Mouse (Mus musculus): Measurements from ENCODE around the gene Hnrnpc. TPM values are rescaled to one million over a fixed set of nuclear protein-coding genes. Genes with fewer than 3 reads are reported as not detected.
"Not testable (repeated sequence)": the region's sequence is repeated elsewhere in the genome, so short reads cannot be mapped to it uniquely, and the experiment has no call there.

Hnrnpc gene
- polyA plus RNA-seq, 1 experiment from 2014 or later: 686 TPM

- Histone ChIP-seq H3K4me1 (peaks cover 8% of the 10 kb centered on the region), H3K27me3 (ENCODE audit: insufficient read depth, poor library complexity, severe bottlenecking) (no peaks in the 10 kb centered on the region), H3K9me3 (no peaks in the 10 kb centered on the region), H3K4me3 (no peak overlapping the region), H3K36me3 (no peaks in the 10 kb centered on the region), H3K27ac (no peak overlapping the region)
- 60% methylated on average over 6 of the region's 6 CpGs for WGBS
- DNase-seq (ENCODE audit: low spot score): no peak
These were observed 60.4 kb downstream of the Hnrnpc start for GRCm38 (mm10) chr14:52043446-52043845.

GRCm38 (mm10) chr14:52042359-52042758 lies 61.5 kb downstream of the Hnrnpc start, which contains the start of gene Olfr221:
Gene Olfr221 (minus strand): TSS chr14:52042459.
- 58% methylated on average over 3 of the region's 3 CpGs for WGBS
- H3K9me3 ChIP-seq; H3K4me3 ChIP-seq; H3K4me1 ChIP-seq; DNase-seq (ENCODE audit: low spot score); H3K36me3 ChIP-seq; H3K27ac ChIP-seq; H3K27me3 ChIP-seq (ENCODE audit: insufficient read depth, poor library complexity, severe bottlenecking): not testable (repeated sequence)

- H3K27me3 ChIP-seq (ENCODE audit: insufficient read depth, poor library complexity, severe bottlenecking): no peaks in the 10 kb centered on the region
- DNase-seq (ENCODE audit: low spot score): no peak
- no peak overlapping the region for H3K27ac ChIP-seq
- H3K4me3 ChIP-seq: no peak overlapping the region
- H3K9me3 ChIP-seq: no peaks in the 10 kb centered on the region
- H3K4me1 ChIP-seq: no peaks in the 10 kb centered on the region
- 82% methylated on average over 5 of the region's 5 CpGs for WGBS
- H3K36me3 ChIP-seq: no peaks in the 10 kb centered on the region
These were observed 64.5 kb downstream of the Hnrnpc start for GRCm38 (mm10) chr14:52039332-52039731.

GRCm38 (mm10) chr14:52035926-52036325 lies 67.9 kb downstream of the Hnrnpc start:
- H3K4me3 ChIP-seq: no peak overlapping the region
- no peaks in the 10 kb centered on the region for H3K9me3 ChIP-seq
- H3K27ac ChIP-seq: no peak overlapping the region
- H3K36me3 ChIP-seq: no peaks in the 10 kb centered on the region
- H3K4me1 ChIP-seq: no peaks in the 10 kb centered on the region
- WGBS: 79% methylated on average over 6 of the region's 6 CpGs
- no peak for DNase-seq (ENCODE audit: low spot score)
- no peaks in the 10 kb centered on the region for H3K27me3 ChIP-seq (ENCODE audit: insufficient read depth, poor library complexity, severe bottlenecking)

GRCm38 (mm10) chr14:52026342-52026741 lies 77.5 kb downstream of the Hnrnpc start:
- H3K27me3 ChIP-seq (ENCODE audit: insufficient read depth, poor library complexity, severe bottlenecking): no peaks in the 10 kb centered on the region
- peaks cover 18% of the 10 kb centered on the region for H3K4me1 ChIP-seq
- no peak overlapping the region for H3K27ac ChIP-seq
- no peaks in the 10 kb centered on the region for H3K36me3 ChIP-seq
- H3K4me3 ChIP-seq: no peak overlapping the region
- DNase-seq (ENCODE audit: low spot score): no peak
- 86% methylated on average over 4 of the region's 4 CpGs for WGBS
- H3K9me3 ChIP-seq: no peaks in the 10 kb centered on the region

GRCm38 (mm10) chr14:52024133-52024532 lies 79.7 kb downstream of the Hnrnpc start:
- WGBS: 85% methylated on average over 2 of the region's 2 CpGs
- no peaks in the 10 kb centered on the region for H3K9me3 ChIP-seq

More at GRCm38 (mm10) chr14:52024133-52024532, 79.7 kb downstream of the Hnrnpc start:
- no peak overlapping the region for H3K27ac ChIP-seq
- no peaks in the 10 kb centered on the region for H3K27me3 ChIP-seq (ENCODE audit: insufficient read depth, poor library complexity, severe bottlenecking)
- H3K4me1 ChIP-seq: peaks cover 25% of the 10 kb centered on the region
- no peak for DNase-seq (ENCODE audit: low spot score)
- H3K36me3 ChIP-seq: no peaks in the 10 kb centered on the region
- H3K4me3 ChIP-seq: no peak overlapping the region

Other genes starting within 250 kb of the Hnrnpc start
- gene Mettl17, start 219.2 kb downstream of the Hnrnpc start, polyA plus RNA-seq (2016; fragmentation: Nextera tagmentation; extraction: Ambion mirVana): 40.0 and 45.1 TPM in 2 replicates
- 0.53 and 0.63 TPM in 2 replicates for gene Slc39a2, start 211.1 kb downstream of the Hnrnpc start, polyA plus RNA-seq (2016; fragmentation: Nextera tagmentation; extraction: Ambion mirVana)
- 92.7 and 155 TPM in 2 replicates for gene Ndrg2, start 189.9 kb downstream of the Hnrnpc start, polyA plus RNA-seq (2016; fragmentation: Nextera tagmentation; extraction: Ambion mirVana)
- not detected in 2 replicates for gene Tppp2, start 185.6 kb downstream of the Hnrnpc start, polyA plus RNA-seq (2016; fragmentation: Nextera tagmentation; extraction: Ambion mirVana)
- not detected in 2 replicates for gene Rnase13, start 181.3 kb downstream of the Hnrnpc start, polyA plus RNA-seq (2016; fragmentation: Nextera tagmentation; extraction: Ambion mirVana)
- 72.3 and 86.4 TPM in 2 replicates for gene Arhgef40, start 119.3 kb downstream of the Hnrnpc start, polyA plus RNA-seq (2016; fragmentation: Nextera tagmentation; extraction: Ambion mirVana)
- gene Tmem253, start 88.4 kb downstream of the Hnrnpc start, polyA plus RNA-seq (2016; fragmentation: Nextera tagmentation; extraction: Ambion mirVana): 0.27 and 0.57 TPM in 2 replicates
- 21.5 and 31.1 TPM in 2 replicates for gene Zfp219, start 83.3 kb downstream of the Hnrnpc start, polyA plus RNA-seq (2016; fragmentation: Nextera tagmentation; extraction: Ambion mirVana)
- gene Olfr221, start 61.6 kb downstream of the Hnrnpc start, polyA plus RNA-seq (2016; fragmentation: Nextera tagmentation; extraction: Ambion mirVana): not detected in 2 replicates
- 52.3 and 61.7 TPM in 2 replicates for gene Rpgrip1, start 6.7 kb upstream of the Hnrnpc start, polyA plus RNA-seq (2016; fragmentation: Nextera tagmentation; extraction: Ambion mirVana)
- 40.6 and 45.2 TPM in 2 replicates for gene Supt16, start 93.4 kb upstream of the Hnrnpc start, polyA plus RNA-seq (2016; fragmentation: Nextera tagmentation; extraction: Ambion mirVana)
- gene Chd8, start 153.8 kb upstream of the Hnrnpc start, polyA plus RNA-seq (2016; fragmentation: Nextera tagmentation; extraction: Ambion mirVana): 32.6 and 34.0 TPM in 2 replicates
- 40.2 and 40.4 TPM in 2 replicates for gene Tox4, start 175.1 kb upstream of the Hnrnpc start, polyA plus RNA-seq (2016; fragmentation: Nextera tagmentation; extraction: Ambion mirVana)
- gene Rab2b, start 175.5 kb upstream of the Hnrnpc start, polyA plus RNA-seq (2016; fragmentation: Nextera tagmentation; extraction: Ambion mirVana): 15.5 and 17.1 TPM in 2 replicates
- gene Mettl3, start 201.1 kb upstream of the Hnrnpc start, polyA plus RNA-seq (2016; fragmentation: Nextera tagmentation; extraction: Ambion mirVana): 36.0 and 42.5 TPM in 2 replicates
- 12.1 and 17.1 TPM in 2 replicates for gene Sall2, start 224.7 kb upstream of the Hnrnpc start, polyA plus RNA-seq (2016; fragmentation: Nextera tagmentation; extraction: Ambion mirVana)

All from heart, embryonic 10.5 days (tissue).